Mouse (Mus musculus) small intestine, adult 2 months (tissue): ENCODE data around the gene RPS10-NUDT3.

ENCODE experiments used
- CTCF ChIP-seq: fragments of 200-500 bp; IDR thresholded peaks from 2 replicates; pipeline ENCODE4 v1.5.1; 2012; ENCODE audit warnings: low read depth, mild to moderate bottlenecking, control low read depth, inconsistent platforms, low read length, moderate library complexity, mixed read lengths; ENCODE audit not compliant: insufficient replicate concordance, insufficient read length; ENCODE audit errors: extremely low read depth
- POLR2A ChIP-seq: fragments of 200-500 bp; IDR thresholded peaks from 2 replicates; pipeline ENCODE4 v1.6.1; 2012; ENCODE audit warnings: low read depth, mild to moderate bottlenecking, control low read depth, inconsistent platforms, low read length, moderate library complexity

- TF ChIP-seq POLR2A (no peak), CTCF (no peak)
Observed at GRCm38 (mm10) chr17:27609576-27609975, 25.4 kb downstream of the RPS10-NUDT3 start.
